Mouse (Mus musculus): ENCODE data around the gene Setx.
"Not testable (repeated sequence)": the region's sequence is repeated elsewhere in the genome, so short reads cannot be mapped to it uniquely, and the experiment has no call there.

DNA sequence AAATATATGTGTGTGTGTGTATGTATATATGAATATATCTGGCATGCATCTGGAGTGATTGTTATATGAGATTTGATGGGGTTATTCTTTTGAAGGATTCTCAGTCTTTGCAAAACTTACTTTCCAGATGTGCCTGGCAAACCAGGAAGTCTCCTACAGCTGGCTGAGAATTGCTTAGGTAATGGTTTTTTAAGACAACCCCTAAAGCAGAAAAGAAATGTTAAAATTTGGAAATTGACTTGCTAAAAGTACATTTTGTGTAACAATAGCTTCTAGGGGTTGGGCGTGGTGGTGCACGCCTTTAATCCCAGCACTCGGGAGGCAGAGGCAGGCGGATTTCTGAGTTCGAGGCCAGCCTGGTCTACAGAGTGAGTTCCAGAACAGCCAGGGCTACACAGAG, 26.0 kb upstream of the Setx start:
- TF ChIP-seq CTCF (IDR thresholded peaks at IDR 0.05; ENCODE audit: borderline replicate concordance, insufficient read depth, low read length); POLR2A (IDR thresholded peaks at IDR 0.05; ENCODE audit: low read depth, low read length): not testable (repeated sequence)

Measured in embryonic fibroblast, embryonic 13.5 days (primary cell).